Mouse (Mus musculus): Measurements from ENCODE around the gene Olfr351.

The Olfr351 gene

DNA sequence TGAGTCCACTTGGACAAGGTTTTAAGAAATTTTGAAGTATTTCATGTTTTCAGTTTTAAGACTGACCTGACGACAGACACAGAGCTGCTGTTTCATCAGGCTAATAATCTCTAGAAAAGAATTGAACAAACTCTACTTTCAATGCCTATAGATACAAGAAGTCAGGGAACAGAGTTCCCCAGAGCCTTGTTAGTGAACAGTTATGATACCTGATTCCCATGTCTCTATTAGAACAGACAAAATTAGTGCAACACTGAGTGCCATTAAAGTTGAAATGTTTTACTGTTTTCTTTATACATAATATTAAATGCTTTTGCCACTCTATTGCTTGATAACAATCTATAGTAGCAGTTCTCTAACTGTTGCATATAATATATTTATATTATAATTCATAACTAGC is at the start of gene Olfr351:
Gene Olfr351, minus strand, starts transcription at position 101 of the 400 bp plus-strand sequence.
- in situ Hi-C loops (cut with MboI; ENCODE audit: low pct_unique_long_range_greater_than_20kb in 1 of 2, low sequenced_read_pairs in 2 of 2, unreplicated experiment in 1 of 2) = no loop called here

DNA sequence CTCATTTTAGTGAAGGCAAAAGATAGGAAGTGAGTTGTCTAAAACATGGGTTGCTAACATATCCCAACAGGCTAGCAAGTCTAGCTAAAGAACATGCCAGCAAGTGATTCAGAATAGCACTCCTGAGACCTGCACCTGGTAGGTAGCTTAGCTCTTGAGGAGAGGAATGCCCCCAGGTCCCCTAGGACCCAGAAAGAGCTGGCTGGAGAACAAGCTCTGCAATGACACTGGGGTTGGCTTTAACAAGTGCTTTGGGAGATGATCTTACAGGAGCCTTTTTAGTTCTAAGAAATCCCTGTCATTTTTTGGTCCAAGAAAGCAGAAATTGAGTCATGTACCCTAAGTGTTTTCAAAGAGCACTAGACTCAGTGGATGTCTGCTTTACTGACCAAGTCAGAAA is 42.9 kb upstream of the Olfr351 start, which contains the start of gene Olfr354:
Gene Olfr354, plus strand, starts transcription at position 301 of the 400 bp plus-strand sequence.
- in situ Hi-C loops (cut with MboI; ENCODE audit: low pct_unique_long_range_greater_than_20kb in 1 of 2, low sequenced_read_pairs in 2 of 2, unreplicated experiment in 1 of 2) = no loop called here

DNA sequence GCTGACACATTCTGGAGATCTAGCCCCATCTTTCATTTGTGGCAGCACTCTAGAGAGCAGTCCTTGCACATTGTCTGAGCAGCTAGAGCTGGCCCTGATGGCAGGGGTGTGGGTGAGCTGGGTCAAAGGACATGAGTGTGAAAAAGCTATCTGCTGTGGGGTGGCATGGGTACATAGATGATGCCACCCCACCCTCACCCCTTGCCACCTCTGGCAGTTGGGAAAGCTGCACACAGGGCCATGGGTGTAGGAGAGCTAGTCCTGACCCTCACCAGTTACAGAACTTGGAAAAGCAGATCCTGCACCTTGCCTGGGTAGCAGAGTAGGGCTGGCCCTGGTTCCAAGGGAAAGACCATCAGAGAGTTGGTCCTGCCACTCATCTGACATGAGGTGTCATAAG is 34.7 kb upstream of the Olfr351 start:
- in situ Hi-C loops (cut with MboI; ENCODE audit: low pct_unique_long_range_greater_than_20kb in 1 of 2, low sequenced_read_pairs in 2 of 2, unreplicated experiment in 1 of 2) = no loop called here

GRCm38 (mm10) chr2:36892836-36893235 is 30.4 kb upstream of the Olfr351 start, which contains the start of gene Olfr353:
Gene Olfr353, minus strand, starts transcription at chr2:36892936.
- in situ Hi-C loops (cut with MboI; ENCODE audit: low pct_unique_long_range_greater_than_20kb in 1 of 2, low sequenced_read_pairs in 2 of 2, unreplicated experiment in 1 of 2) = no loop called here

- in situ Hi-C loops (cut with MboI; ENCODE audit: low pct_unique_long_range_greater_than_20kb in 1 of 2, low sequenced_read_pairs in 2 of 2, unreplicated experiment in 1 of 2) = no loop called here
These were observed 5.7 kb upstream of the Olfr351 start, which contains the start of gene Olfr352 for GRCm38 (mm10) chr2:36868160-36868559. Gene Olfr352, plus strand, starts transcription at chr2:36868460.

DNA sequence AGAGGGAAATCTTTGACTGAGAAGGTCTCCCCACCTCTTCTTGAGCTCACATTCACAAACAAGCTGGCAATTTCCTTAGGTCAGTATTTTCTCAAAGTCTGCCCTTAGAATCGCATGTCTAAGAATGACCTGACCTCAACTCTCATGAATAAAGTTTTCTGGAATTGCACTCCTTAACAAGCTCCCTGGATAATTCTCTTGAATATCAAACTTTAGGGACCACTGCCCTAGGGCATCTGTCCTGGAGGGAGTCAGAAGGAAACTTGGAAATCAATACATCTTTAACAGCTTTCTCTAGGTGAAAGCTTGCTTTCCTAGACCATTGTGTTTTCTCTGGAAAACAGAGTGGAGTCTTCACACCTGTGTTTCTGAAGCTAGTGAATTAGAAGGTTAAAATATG is 16.4 kb downstream of the Olfr351 start, which contains the start of gene Olfr350:
Gene Olfr350, plus strand, starts transcription at position 301 of the 400 bp plus-strand sequence.
- in situ Hi-C loops (cut with MboI; ENCODE audit: low pct_unique_long_range_greater_than_20kb in 1 of 2, low sequenced_read_pairs in 2 of 2, unreplicated experiment in 1 of 2) = no loop called here

DNA sequence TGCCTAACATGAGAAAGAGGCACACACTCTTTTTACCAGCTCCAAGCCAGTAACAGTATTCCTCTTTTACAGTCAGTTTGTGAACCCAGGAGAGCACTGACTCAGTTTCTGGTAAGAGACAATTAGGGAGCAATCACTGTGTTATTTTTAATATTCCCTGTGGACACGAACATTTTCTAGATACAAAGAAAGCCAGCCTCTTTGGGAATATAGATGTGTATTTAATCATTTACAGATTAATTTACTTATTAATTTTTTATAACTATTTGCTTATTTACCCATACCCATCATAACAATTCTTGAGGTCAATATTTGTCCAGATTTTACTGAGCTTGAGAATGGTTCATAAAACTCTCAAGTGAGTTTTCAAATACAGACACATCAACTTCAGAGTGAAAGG is 45.5 kb downstream of the Olfr351 start, which contains the start of gene Olfr3:
Gene Olfr3, minus strand, starts transcription at position 101 of the 400 bp plus-strand sequence.
- in situ Hi-C loops (cut with MboI; ENCODE audit: low pct_unique_long_range_greater_than_20kb in 1 of 2, low sequenced_read_pairs in 2 of 2, unreplicated experiment in 1 of 2) = no loop called here
